Mouse (Mus musculus) retina, adult 2 months (tissue): Measurements from ENCODE around the gene Epas1.

Experiments used
- DNase-seq: peaks from one replicate; pipeline ENCODE4 v3.0.0-alpha.2; 2012; ENCODE audit warnings: low read depth, low spot score

Epas1 gene

DNA sequence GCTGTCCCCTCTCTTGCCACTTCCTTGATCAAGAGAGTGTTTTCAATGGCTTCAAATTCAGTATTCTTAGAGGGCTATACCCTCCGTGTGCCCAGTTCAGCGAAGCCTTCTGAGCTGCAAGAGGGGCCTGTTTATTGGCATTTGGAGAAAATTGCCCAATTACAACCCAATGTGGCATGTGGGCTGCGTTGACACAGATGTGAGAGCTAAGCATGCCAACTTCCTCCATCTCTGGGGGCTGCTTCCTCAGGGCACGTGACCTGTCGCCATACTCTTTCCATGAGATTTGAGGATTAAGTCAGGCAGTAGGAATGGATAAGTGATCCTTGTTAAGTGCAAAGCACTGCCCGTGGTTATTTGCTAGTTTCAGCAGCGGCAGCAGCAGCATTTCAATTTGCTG, 34.3 kb downstream of the Epas1 start:
- no peak for DNase-seq

DNA sequence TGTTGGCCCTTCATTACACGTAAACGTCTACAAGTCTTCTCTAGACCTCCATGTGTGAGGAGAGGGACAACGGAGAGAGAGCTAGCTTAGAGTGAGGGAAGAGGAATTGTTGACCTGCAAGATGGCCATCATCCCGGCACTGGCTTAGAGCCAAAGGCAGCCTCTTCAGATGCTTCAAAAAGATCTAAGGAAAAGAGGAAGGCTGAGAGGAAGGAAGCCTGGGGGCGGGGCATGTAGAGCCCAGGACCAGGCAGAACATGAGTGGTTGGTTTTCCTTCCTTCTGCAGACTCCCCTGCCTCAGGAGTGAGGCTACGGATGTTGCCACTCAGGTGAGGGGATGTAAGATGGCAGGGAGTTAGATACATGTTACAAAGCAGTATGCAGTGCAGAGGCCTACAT, 34.8 kb downstream of the Epas1 start:
- DNase-seq, result no peak

DNA sequence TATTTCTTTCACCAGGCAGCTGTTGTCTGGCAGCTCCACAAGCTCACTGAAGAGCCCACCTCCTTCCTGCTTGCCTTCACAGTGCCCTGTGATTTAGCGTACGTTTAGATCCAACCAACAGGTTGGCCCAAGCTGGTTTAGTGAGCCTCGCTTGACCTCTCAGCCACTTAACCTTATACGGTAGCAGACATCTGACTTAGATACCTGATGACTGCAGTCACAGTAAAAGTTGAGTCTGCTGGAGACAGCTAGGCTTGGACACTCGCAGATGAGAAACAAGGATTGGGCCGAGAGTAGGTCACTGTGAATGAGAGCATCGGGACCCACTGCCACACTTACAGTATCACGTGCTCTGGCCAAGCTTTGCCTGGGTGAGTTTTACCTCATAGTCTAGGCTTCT, 38.4 kb downstream of the Epas1 start:
- DNase-seq, result no peak

DNA sequence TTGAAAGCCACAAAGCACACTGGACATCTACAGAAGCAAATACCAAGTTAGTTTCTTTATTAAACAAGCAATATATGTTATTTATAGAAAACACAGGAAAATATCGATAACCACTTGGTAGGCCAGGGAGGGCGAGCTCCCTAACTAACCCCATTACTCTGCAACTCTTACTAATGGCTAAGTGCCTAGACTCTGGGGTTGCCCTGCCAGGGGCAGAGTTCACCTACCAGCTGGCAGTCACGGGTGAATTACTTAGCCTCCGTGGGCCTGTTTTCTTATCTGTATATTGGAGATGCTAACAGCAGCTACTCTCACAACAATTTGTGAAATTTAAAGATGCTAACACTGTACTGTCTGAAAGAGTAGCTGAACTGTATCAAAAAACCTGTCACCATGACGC, 42.3 kb downstream of the Epas1 start:
- DNase-seq, result no peak

DNA sequence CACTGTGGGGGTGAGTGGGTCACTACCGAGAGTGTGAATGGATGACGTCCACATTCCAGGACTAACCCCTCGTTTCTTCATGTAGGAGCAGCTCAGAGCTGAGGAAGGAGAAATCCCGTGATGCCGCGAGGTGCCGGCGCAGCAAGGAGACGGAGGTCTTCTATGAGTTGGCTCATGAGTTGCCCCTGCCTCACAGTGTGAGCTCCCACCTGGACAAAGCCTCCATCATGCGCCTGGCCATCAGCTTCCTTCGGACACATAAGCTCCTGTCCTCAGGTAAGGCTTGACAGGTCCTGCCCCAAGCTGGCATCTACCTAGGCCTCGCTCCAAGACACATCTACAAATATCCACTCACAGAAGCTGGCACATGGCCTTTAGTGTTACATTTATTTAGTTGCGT, 43.5 kb downstream of the Epas1 start:
- no peak for DNase-seq

DNA sequence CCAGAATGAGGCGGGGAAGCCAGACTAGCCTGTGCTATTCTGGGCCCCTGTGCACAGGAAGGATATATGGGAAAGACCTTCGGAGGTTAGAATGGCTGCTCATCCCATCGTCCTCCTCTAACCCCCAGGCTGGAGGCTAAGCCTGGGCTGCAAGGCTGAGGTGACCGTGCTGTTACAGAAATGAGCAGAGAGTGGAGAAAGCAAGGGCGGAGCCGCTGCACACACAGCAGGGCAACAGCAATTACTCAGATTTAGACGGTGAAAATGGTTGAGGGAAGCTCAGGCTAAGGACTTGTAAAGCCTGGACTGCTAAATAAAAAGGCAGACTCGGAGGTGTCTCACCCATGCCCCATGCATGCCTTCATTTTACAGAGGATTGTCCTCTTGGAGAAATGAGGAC, 45.0 kb downstream of the Epas1 start:
- DNase-seq, result no peak

DNA sequence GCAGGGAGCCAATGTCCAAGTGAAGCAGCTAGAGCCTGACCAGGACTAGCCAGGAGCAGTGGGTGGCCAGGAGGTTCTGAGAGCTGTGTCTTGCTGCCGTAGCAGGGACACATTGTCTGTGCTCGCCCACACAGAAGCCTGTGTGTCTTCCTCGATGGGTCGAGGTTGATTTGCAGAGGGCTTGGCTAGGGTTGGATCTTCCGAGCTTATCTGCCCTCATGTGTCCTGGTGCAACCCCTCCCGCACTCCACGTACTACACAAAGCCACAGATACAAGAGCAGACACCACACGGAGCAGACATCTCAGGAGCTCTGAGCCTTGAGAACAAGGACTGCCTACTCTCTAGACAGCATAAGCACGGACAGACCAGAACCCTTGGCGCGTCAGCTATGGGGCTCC, 45.5 kb downstream of the Epas1 start:
- DNase-seq, result no peak

DNA sequence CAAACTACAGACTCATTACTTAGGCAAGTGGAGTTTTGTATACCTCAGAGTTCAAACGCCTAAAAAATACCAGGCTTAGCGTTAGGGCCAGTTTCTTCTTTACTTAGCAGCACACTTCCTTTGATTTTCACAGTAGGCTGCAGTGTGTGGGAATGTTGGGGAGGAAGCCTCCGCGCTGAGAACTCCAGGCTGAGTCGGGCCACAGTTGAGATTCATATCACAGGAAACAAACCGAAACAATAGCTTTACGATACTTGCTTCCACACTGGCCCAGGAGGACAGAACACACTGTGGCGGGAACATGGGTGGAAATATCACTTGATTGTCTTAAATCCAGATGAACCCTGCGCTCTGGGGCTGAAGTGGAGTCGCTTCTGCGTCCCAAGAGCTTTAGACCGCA, 47.0 kb downstream of the Epas1 start:
- DNase-seq, result no peak

DNA sequence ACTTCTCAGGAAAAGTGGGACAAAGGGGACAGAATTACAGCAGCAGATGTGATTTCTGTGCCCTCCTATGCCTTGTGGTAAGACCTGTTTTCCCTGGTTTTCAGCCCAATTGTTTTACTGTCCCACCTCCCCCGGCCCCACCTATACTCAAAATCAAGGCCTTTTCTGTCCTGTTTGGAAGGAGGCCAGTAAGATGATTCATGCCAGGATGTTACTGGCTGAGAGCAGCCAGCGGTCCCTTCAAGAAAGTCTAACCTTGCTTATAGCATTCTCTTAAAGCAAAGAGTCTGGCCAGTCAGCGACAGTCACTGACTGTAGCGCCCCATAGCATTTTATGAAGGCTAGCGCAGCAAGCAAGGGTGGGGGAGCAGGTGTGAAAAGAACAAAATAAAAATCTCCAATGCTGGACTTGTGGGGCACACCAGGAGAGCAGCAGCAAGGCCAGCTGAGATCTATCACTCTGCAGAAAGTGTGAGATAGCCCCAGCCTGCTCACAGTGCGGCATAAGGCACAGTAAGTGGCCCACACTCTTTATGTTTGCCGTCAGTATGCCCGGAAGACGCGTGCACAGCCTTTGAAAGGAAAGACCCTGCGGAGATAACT, 47.8 kb downstream of the Epas1 start:
- DNase-seq, result no peak

DNA sequence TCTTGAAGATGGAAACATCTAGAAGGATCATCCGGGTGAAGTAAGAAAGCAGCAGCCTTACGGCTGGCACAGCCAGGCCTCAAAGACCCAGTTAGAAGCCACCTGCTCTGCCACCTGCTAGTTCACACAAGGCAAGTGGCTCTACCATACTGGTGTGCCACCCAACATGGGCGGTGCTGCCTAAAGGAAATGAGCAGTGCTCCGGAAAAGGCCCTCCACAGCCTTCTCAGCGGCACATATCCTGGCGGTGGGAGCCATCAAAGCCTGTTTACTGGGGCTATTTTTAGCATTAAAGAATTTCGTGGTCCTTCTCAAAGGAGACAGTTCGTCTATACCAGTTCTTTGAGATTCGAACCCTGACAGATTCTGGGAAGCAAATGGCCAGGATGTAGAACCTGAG, 48.4 kb downstream of the Epas1 start:
- DNase-seq, result no peak

DNA sequence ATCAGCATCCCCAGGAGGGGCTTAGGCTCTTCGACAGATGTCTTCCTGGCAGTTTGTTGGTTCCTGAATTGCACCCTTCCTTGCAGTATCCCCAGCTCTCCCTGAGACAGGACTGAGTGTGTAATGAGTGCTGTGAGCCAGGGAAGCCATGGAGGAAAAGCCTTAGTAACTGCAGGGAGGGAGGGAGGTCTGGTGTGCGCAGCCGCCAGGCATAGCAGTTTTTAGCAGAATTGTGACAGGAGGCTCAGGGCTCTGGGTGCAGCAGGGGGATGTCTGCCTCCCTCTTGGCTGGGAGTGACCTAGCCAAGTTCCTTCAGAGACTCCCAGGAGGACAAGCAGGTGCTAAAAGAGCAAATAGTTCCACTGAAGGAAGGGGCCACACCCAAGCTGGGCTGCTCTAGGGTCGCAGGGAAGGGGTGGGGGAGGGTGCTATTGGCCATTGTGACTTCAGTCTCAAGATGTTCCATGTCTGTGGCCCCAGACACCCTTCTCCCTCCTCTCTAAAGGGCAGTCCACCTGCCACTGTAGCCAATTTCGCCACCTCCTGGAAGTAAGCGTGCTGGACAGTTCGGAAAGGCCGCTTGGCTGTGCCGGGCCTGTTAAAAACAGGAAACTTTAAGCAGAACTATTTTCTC, 49.0 kb downstream of the Epas1 start:
- DNase-seq, result no peak

DNA sequence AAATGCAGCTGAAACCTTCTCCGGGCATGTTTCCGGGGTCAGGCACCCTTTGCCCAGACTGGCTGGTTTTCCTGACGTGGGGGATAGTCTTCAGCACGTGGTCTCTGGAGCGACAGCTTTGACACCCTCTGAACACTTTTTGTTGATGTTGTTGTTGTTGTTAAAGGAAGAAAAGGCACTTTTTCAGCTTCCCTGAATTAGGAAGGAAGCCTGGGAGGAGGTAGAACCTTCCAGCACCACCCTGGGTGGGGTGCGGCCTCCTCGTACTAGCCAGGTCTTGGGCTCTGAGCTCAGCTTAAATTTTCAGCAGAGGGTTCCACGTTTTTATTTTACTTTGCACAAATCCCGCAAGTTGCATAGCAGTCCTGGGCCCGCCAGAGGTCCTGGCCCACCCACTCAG, 49.6 kb downstream of the Epas1 start:
- no peak for DNase-seq

DNA sequence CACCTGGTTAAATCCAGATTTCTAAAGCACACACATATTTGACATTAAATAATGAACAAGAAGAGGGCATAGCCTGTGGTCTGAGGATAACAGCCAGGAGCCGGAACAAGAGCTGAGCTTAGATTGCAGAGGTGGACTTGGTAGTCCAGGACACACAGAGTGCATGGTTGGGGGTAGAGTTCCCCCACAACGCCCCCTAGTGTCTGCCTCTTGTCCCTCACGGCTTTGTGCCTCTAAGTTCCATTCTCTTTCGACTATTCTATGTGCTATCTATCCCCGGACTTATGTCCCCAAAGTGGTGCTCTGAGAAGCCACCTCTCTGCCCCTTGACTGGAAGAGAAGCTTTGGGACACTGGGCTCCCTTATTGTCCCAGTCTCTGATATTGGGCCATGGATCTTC, 50.2 kb downstream of the Epas1 start:
- DNase-seq, result no peak

DNA sequence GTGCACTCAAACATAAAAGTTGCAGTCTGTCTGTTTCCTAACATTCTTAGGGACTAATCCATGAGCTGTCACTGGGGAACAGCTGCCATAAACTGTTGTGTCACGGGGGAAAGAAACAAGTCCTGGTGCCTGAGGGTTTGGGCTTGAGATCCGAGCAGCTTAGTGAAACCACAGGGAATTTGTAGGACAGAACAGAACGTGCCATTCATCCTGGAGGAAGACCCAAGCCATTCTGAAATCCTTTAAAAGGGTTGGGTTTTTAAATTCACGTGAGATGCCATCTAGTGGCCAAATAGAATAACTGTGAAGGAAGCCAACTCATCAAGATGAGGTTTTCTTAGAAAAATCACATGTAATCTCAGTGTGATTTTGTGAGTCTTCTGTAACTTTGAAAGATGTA, 58.5 kb downstream of the Epas1 start:
- peak; percentile 44 for DNase-seq

DNA sequence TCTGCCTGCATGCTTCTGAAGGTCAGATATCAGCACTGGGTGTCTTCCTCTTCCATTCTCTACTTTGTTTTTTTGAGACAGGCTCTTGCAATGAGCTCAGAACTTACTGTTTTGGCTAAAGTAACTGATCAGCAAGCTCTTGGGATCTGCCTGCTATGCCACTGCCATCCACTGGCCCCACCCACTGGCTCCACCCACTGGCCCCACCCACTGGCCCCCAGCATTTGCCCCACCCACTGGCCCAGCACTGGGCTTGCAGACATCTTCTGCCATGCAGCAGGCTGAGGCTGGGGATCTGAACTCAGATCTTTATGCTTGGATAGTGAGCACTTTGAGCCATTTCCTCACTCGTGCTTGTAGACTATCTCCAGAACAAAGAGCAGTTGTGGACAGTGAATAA, 60.8 kb downstream of the Epas1 start:
- DNase-seq, result no peak

DNA sequence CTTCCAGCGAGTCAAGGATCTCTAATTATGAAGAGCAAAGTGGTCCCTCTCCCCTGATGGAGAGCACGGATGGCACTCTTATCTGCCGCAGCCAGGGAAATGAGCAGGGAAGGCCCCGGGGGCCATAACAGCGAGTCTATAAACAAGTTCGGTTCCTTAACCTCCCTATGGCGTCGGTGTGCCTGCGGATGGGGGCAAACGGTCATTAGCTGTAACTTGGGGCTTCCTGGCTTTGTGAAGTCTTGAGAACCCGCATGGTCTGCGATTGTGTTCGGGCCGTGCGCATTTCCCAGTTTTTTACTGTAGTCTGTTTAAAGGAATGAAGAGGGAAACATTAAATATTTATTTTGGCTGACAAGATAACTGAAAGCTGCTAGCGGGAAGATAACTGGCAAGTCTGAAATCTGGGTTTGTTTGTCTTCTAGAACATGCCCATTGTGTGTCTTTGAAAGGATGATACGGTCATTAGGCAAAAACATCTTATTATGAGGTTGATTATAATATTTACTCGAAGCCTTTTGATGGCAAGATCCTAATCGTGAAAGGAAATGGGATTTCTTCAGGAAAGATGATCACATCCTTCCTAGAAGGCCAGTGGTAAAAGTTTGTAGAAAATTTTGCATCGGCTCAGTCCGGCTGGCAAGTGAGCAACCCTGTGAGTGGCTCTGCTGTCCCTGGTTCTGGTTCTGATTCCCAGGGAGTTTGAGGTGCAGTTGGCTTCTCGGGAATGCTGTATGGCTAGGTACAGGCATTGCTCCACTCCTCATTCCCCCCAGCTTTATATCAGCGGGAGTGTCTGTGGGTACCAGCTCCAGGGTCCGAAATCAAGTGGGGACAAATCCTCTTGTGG, 61.7 kb downstream of the Epas1 start:
- DNase-seq, result no peak

DNA sequence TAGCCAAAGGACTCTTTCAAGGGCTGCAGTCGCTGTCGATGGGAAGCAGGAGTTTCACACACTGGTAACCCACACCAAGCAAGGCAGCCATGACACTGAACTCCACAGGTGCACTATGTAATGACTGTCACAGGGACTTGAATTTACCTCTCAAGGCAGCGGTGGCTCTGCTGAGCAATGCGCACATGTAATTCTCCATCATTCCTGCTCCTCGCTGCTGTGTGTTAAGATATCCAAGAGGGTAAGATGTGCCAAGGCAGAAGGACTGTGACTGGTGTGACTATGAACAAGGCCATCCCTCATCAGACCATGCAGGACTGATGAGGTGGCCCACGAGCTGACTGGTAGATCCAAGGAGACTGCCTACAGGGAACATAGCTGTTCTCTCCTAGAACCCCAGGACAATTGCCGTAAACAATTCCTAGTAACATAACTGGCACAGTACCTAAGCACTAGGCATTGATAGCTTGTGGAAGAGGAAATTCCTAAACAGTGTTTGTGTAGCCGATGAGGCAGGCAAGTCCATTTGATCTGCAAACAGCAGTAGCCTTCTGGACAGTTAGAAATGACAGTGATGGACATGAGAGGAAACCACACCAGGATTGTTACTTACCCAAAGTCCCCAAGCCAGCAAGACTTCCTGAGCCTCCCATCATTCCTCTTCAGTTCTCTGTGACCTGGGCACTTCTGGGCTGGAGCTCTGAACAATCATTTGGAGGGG, 68.7 kb downstream of the Epas1 start:
- no peak for DNase-seq

DNA sequence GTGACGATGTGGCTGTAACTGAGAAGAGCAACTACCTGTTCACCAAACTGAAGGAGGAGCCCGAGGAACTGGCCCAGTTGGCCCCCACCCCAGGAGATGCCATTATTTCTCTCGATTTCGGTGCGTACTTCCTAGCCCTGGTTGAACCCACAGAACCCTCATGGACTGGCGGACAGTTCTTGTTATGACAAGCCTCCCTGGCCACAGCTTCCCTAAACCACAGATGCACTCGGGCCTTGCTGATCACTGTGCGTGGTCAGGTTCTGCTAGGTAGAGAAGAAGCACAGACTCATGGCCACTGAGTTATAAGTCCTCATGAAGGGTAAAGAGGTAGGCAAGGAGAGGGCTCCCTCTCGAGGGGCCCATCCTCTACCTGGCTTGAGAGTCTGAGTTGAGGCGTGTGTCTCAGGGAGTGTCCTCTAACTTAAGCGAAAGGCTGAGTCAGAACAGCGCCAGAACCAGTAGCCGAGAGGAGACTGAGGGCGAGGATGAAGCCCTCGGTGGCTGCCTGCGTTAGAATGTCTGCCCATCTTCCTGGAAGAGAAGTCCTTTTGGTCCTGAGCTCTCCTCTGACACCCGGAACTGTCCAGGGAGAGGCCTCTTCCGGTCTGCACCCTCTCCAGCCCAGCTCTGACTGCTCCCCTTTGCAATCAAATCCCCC, 71.1 kb downstream of the Epas1 start:
- DNase-seq, result no peak

DNA sequence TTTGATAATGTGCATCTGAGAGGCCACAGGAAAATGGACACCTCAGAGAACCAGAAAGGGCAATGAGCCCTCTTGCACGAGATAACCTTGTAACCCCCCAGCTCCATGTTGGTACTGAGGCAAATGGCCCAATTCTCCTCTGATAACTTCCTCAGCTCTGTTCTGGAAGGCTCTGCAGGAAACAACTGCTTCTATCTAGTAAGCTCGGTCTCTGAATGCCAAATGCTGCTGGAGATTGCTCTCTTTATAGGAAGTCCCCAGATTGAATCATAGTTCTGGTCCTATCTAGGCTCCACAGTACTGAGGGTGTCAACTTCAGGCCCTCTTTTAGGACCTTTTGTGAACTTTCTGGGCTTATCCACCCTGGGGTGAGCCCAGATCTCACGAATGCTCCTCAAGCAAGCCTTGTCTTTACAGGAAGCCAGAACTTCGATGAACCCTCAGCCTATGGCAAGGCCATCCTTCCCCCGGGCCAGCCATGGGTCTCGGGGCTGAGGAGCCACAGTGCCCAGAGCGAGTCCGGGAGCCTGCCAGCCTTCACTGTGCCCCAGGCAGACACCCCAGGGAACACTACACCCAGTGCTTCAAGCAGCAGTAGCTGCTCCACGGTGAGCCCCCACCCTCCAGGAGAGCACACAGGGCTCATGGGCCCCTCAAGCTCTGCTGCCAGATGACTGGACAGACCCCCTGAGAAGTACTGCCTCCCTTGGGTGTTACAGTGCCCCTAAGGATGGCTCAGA, 71.8 kb downstream of the Epas1 start:
- DNase-seq, result no peak

DNA sequence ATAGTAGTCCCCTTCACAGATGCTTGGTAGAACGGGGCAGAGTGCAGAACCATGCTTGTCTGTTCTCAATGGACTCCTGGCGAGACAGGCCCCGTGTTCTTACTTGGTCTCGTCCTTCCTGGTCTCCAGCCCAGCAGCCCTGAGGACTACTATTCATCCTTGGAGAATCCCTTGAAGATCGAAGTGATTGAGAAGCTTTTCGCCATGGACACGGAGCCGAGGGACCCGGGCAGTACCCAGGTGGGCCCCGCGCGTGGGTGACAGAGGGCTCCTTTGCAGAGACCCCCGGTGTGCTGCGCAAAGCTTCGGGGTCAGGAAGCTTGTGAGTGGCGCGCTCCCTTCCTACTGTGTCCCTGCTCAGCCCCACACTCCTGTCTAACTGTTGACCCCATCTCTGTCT, 72.9 kb downstream of the Epas1 start:
- no peak for DNase-seq
